Mouse (Mus musculus) liver, postnatal 0 days (tissue): ENCODE data around the gene Tbc1d21.

Source experiments
- CTCF ChIP-seq: sonication (generic); IDR thresholded peaks from 2 replicates; pipeline ENCODE4 v1.5.1; 2016; ENCODE audit warnings: antibody characterized with exemption, low read depth
- EP300 ChIP-seq: IDR thresholded peaks from 2 replicates; pipeline ENCODE4 v1.6.1; 2016; ENCODE audit warnings: antibody characterized with exemption, low read depth, mild to moderate bottlenecking

GRCm38 (mm10) chr9:58347795-58348194 lies 22.5 kb downstream of the Tbc1d21 start:
- TF ChIP-seq CTCF, result no peak
- TF ChIP-seq EP300, result no peak
